Mouse (Mus musculus): ENCODE results near the gene Vwa7.

The Vwa7 gene

GRCm38 (mm10) chr17:35068213-35068914 is 52.0 kb downstream of the Vwa7 start:
- no peak for DNase-seq

GRCm38 (mm10) chr17:35070556-35071229 is 54.3 kb downstream of the Vwa7 start:
- DNase-seq, result peak; percentile 55

GRCm38 (mm10) chr17:35071454-35071853 is 55.1 kb downstream of the Vwa7 start:
- DNase-seq, result no peak

- no peak for DNase-seq
These were observed 57.7 kb downstream of the Vwa7 start for GRCm38 (mm10) chr17:35074097-35074496.
